Mouse (Mus musculus) CH12.LX (cell line): ENCODE data around the gene Bhmt2. TPM values are rescaled to one million over a fixed set of nuclear protein-coding genes. Genes with fewer than 3 reads are reported as not detected.

Source experiments
- DNase-seq: peaks from one replicate; pipeline ENCODE4 v3.0.0-alpha.2; 2013; ENCODE audit errors: extremely low read depth
- H3K27ac ChIP-seq: 2 replicates; pipeline ENCODE4 v1.5.1; 2012; ENCODE audit warnings: low read depth, mild to moderate bottlenecking, control low read depth, moderate library complexity; ENCODE audit not compliant: insufficient read depth
- H3K27me3 ChIP-seq: replicated peaks from 2 replicates; pipeline ENCODE3; 2012; ENCODE audit warnings: inconsistent platforms
- H3K36me3 ChIP-seq, 2 experiments: replicated peaks in 1 of 2; 2 replicates each; pipeline versions ENCODE3 to v1.6.1; 2012; ENCODE audit warnings: inconsistent platforms in 1 of 2, low read length in 1 of 2, mild to moderate bottlenecking in 1 of 2, mixed read lengths in 1 of 2, moderate library complexity in 1 of 2; ENCODE audit not compliant: control insufficient read depth in 1 of 2, insufficient read depth in 1 of 2
- H3K4me1 ChIP-seq, 2 experiments: 2 replicates each; pipeline ENCODE4 v1.6.1; 2012; ENCODE audit warnings: inconsistent platforms in 1 of 2, moderate library complexity in 1 of 2; ENCODE audit not compliant: insufficient read depth in 2 of 2, control insufficient read depth in 1 of 2
- H3K4me2 ChIP-seq: 2 replicates; pipeline ENCODE4 v1.6.1; 2012; ENCODE audit warnings: low read depth, mild to moderate bottlenecking, control low read depth; ENCODE audit not compliant: poor library complexity, insufficient read depth, severe bottlenecking
- H3K4me3 ChIP-seq, 3 experiments: fragments of 150-350 bp in 1 of 3; sonication (generic) in 1 of 3; replicated peaks in 1 of 3; 2 replicates each; pipeline versions ENCODE3 to v1.5.1; 2011 to 2012; ENCODE audit warnings: low read depth in 2 of 3, low read length in 2 of 3, mild to moderate bottlenecking in 2 of 3, moderate library complexity in 2 of 3, control low read depth in 1 of 3, improper control_type of control experiment in 1 of 3, inconsistent platforms in 1 of 3, mixed read lengths in 1 of 3; ENCODE audit not compliant: poor library complexity in 1 of 3
- H3K79me2 ChIP-seq: replicated peaks from 2 replicates; pipeline ENCODE4 v1.6.1; 2012; ENCODE audit warnings: mild to moderate bottlenecking, moderate library complexity; ENCODE audit not compliant: control insufficient read depth, poor library complexity, insufficient read depth, severe bottlenecking; ENCODE audit errors: extremely low read depth
- H3K9ac ChIP-seq: 2 replicates; pipeline ENCODE4 v1.6.1; 2012; ENCODE audit warnings: low read depth, mild to moderate bottlenecking, control low read depth, moderate library complexity; ENCODE audit not compliant: insufficient read depth
- H3K9me3 ChIP-seq: replicated peaks from 2 replicates; pipeline ENCODE3; 2012; ENCODE audit warnings: low read length, inconsistent platforms, mixed read lengths
- CHD1 ChIP-seq: IDR thresholded peaks from 2 replicates; pipeline ENCODE4 v1.6.1; 2012; ENCODE audit warnings: low read depth, low read length, improper control_type of control experiment, inconsistent platforms
- ZKSCAN1 ChIP-seq: IDR thresholded peaks from 2 replicates; pipeline ENCODE4 v1.6.1; 2012; ENCODE audit warnings: low read depth, inconsistent platforms, low read length, improper control_type of control experiment, borderline replicate concordance
- dilution Hi-C: fragments of 300-500 bp; cut with MboI; formaldehyde crosslinking; loops from 2 replicates; pipeline ENCODE4 v1.14.3; 2020; ENCODE audit warnings: low sequenced_read_pairs; ENCODE audit not compliant: extremely low pct_unique_long_range_greater_than_20kb, extremely low pct_ligation_motif_present
- in situ Hi-C: fragments of 300-500 bp; cut with MboI; formaldehyde crosslinking; loops from 3 replicates; pipeline ENCODE4 v1.14.3; 2019; ENCODE audit warnings: low sequenced_read_pairs, low pct_ligation_motif_present, low pct_unique_long_range_greater_than_20kb, mixed read lengths
- polyA plus RNA-seq: library from polyadenylated mRNA; unstranded; fragments of >175 nt; gene quantifications from 2 replicates; pipeline ENCODE4 v1.2.1, GENCODE M21; 2012; ENCODE audit warnings: low read depth; ENCODE audit not compliant: insufficient read length
- total RNA-seq, 2 experiments: library from RNA; depleted of rRNA; stranded (reverse); fragments of 300-350 nt in 1 of 2; fragments of >200 nt in 1 of 2; gene quantifications; 2 replicates each; pipeline ENCODE4 v1.2.3; 2012 to 2014

Bhmt2 gene
- total and polyA plus RNA-seq, 3 experiments: not detected

GRCm38 (mm10) chr13:93606868-93607578 is 67.1 kb downstream of the Bhmt2 start:
- TF ChIP-seq ZKSCAN1 (no peak), CHD1 (no peak)
- TF ChIP-seq, all 38 proteins: peak for 0
- no peak overlapping the region; the same call in 1 of the 2 replicates for H3K4me2 ChIP-seq
- dilution Hi-C loops: no loop called here

More at GRCm38 (mm10) chr13:93606868-93607578, 67.1 kb downstream of the Bhmt2 start:
- Histone ChIP-seq H3K27me3 (no peaks in the 10 kb centered on the region), H3K9ac (no peak overlapping the region), H3K9me3 (no peaks in the 10 kb centered on the region), H3K36me3 (no peaks in the 10 kb centered on the region), H3K27ac (no peak overlapping the region), H3K4me1 (peaks cover 0 to 7% of the 10 kb centered on the region in 2 experiments; a peak in 2 of 4 replicates), H3K4me3 (no peak overlapping the region), H3K79me2 (no peaks in the 10 kb centered on the region)
- in situ Hi-C loops: loop anchor here (25.0 kb wide), 2 partner anchors 270 to 845 kb away; no protein-coding TSS in a partner anchor
- no peak for DNase-seq

Other genes with a start within 250 kb of the Bhmt2 start
- 2.5 and 3.3 TPM in 2 replicates for gene Jmy, start 174.5 kb downstream of the Bhmt2 start, total RNA-seq (2012; rRNA removed)
- gene Jmy, start 174.5 kb downstream of the Bhmt2 start, total RNA-seq (2014; rRNA removed): 2.0 and 2.4 TPM in 2 replicates
- gene Jmy, start 174.5 kb downstream of the Bhmt2 start, polyA plus RNA-seq: 2.8 and 3.3 TPM in 2 replicates
- not detected in 2 replicates for gene Bhmt, start 36.3 kb downstream of the Bhmt2 start, total RNA-seq (2012; rRNA removed)
- not detected in 2 replicates for gene Bhmt, start 36.3 kb downstream of the Bhmt2 start, total RNA-seq (2014; rRNA removed)
- not detected in 2 replicates for gene Bhmt, start 36.3 kb downstream of the Bhmt2 start, polyA plus RNA-seq
- not detected in 2 replicates for gene Dmgdh, start 131 bp upstream of the Bhmt2 start, total RNA-seq (2012; rRNA removed)
- 0.14 and 0.20 TPM in 2 replicates for gene Dmgdh, start 131 bp upstream of the Bhmt2 start, total RNA-seq (2014; rRNA removed)
- 0.19 and 0.27 TPM in 2 replicates for gene Dmgdh, start 131 bp upstream of the Bhmt2 start, polyA plus RNA-seq
- 1.0 TPM in 2 replicates for gene Arsb, start 97.3 kb upstream of the Bhmt2 start, total RNA-seq (2012; rRNA removed)
- gene Arsb, start 97.3 kb upstream of the Bhmt2 start, total RNA-seq (2014; rRNA removed): 1.5 and 2.0 TPM in 2 replicates
- gene Arsb, start 97.3 kb upstream of the Bhmt2 start, polyA plus RNA-seq: 7.8 and 9.8 TPM in 2 replicates